Mouse (Mus musculus) liver, postnatal 0 days (tissue): ENCODE measurements around the gene Abcd1.

Source experiments
- CTCF ChIP-seq: sonication (generic); IDR thresholded peaks from 2 replicates; pipeline ENCODE4 v1.5.1; 2016; ENCODE audit warnings: antibody characterized with exemption, low read depth
- EP300 ChIP-seq: IDR thresholded peaks from 2 replicates; pipeline ENCODE4 v1.6.1; 2016; ENCODE audit warnings: antibody characterized with exemption, low read depth, mild to moderate bottlenecking

DNA sequence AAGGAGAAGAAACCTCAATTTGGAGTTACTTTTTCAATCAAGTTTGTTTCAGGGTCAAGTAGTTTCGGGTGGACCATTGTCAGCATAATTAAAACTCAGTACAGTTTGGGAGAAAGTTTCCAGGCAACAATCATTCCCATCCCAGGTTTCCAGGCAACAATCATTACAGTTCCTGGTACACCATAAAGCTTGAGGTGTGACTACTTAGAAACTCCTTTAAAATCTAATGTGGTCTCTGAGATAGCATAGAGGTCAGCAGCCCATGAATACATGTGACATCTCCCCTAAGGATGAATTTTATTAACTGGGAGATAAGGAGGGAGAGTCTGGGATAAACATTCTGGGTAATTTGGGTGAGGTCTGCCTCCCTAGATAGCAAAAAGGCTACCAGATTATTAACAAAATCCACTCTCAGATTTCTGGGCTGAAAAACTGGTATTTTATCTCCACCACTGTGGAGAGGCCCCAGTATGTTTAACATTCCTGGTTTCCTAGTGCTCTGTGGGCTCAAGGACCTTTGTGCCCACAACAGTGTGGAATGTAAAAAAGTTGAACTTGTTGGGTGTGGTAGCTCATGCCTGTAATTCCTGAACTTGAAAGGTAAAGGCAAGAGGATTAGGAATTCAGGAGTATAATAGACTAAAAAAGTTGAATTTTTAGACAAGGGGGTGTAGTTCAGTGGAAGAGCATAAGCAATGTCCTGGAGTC lies 28.5 kb downstream of the Abcd1 start:
- TF ChIP-seq EP300 (no peak), CTCF (no peak)
